Mouse (Mus musculus) liver, postnatal 0 days (tissue): Measurements from ENCODE around the gene Slc37a2. TPM values are rescaled to one million over a fixed set of nuclear protein-coding genes. Genes with fewer than 3 reads are reported as not detected.

Source experiments
- ATAC-seq: fragments of 200-750 bp; cut with Nextera tagmentation; 2 replicates; pipeline ENCODE4 v1.8.0; 2017; ENCODE audit warnings: mild to moderate bottlenecking, moderate library complexity
- DNase-seq: peaks from one replicate; pipeline ENCODE4 v3.0.0-alpha.2; 2016
- H3K27ac ChIP-seq: fragments of 300-500 bp; sonication (generic); 2 replicates; pipeline ENCODE4 v1.5.1; 2014; ENCODE audit warnings: antibody characterized with exemption, moderate library complexity, mild to moderate bottlenecking, low read depth
- H3K27me3 ChIP-seq: fragments of 300-500 bp; sonication (generic); 2 replicates; pipeline ENCODE4 v1.6.1; 2014; ENCODE audit warnings: low read length, control low read depth, mixed read lengths; ENCODE audit not compliant: insufficient read depth
- H3K36me3 ChIP-seq: fragments of 300-500 bp; sonication (generic); replicated peaks from 2 replicates; pipeline ENCODE4 v1.6.1; 2014; ENCODE audit warnings: mild to moderate bottlenecking, control low read depth, low read length, moderate library complexity, mixed read lengths; ENCODE audit not compliant: insufficient read depth
- H3K4me1 ChIP-seq: fragments of 300-500 bp; sonication (generic); 2 replicates; pipeline ENCODE4 v1.6.1; 2014; ENCODE audit warnings: antibody characterized with exemption, mild to moderate bottlenecking, control low read depth; ENCODE audit not compliant: insufficient read depth
- H3K4me2 ChIP-seq: fragments of 300-500 bp; sonication (generic); 2 replicates; pipeline ENCODE4 v1.6.1; 2014; ENCODE audit warnings: low read depth, mild to moderate bottlenecking, low read length, moderate library complexity, mixed read lengths
- H3K4me3 ChIP-seq: fragments of 300-500 bp; sonication (generic); 2 replicates; pipeline ENCODE4 v1.5.1; 2014; ENCODE audit warnings: low read depth, low read length
- H3K9ac ChIP-seq: fragments of 300-500 bp; sonication (generic); replicated peaks from 2 replicates; pipeline ENCODE4 v1.6.1; 2014; ENCODE audit warnings: mild to moderate bottlenecking, moderate library complexity
- H3K9me3 ChIP-seq: fragments of 300-500 bp; sonication (generic); 2 replicates; pipeline ENCODE4 v1.6.1; 2016; ENCODE audit warnings: mild to moderate bottlenecking, control low read depth, low read length, mixed read lengths
- CTCF ChIP-seq: sonication (generic); IDR thresholded peaks from 2 replicates; pipeline ENCODE4 v1.5.1; 2016; ENCODE audit warnings: antibody characterized with exemption, low read depth
- EP300 ChIP-seq: IDR thresholded peaks from 2 replicates; pipeline ENCODE4 v1.6.1; 2016; ENCODE audit warnings: antibody characterized with exemption, low read depth, mild to moderate bottlenecking
- WGBS: fragments of 180-500 bp; shearing (Covaris S2); extraction: QIAGEN DNeasy Blood & Tissue Kit; methylation state at CpG from one replicate; pipeline ENCODE4 v1.1.7; 2014; ENCODE audit not compliant: insufficient replicate concordance; 5-methylcytosine and 5-hydroxymethylcytosine counted together
- polyA plus RNA-seq: library from polyadenylated mRNA; unstranded; fragments of >200 nt; fragmentation: Nextera tagmentation; extraction: Ambion mirVana; gene quantifications from 2 replicates; pipeline ENCODE4 v1.2.1, GENCODE M21; 2015

The Slc37a2 gene
- polyA plus RNA-seq, 1 experiment from 2014 or later: 1.7 TPM

DNA sequence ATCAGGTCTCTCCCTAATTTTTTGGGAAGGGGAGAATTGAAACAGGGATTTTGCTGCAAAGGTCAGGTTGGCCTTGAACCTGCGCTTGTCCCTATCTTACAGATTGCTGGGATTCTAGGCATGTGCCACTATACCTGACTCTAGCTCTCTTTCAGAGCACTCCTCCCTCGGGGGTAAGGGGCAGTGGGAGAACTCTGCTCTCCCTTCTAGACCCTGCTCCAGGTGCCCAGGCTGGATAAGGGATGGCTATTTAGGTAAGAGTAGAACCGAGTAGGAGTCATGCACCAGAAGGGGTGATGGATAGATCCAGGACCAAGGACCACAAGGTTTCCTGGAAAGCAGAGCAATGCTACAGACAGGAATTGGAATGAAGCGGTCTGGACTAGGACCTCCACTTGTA is 75.9 kb downstream of the Slc37a2 start:
- H3K4me3 ChIP-seq: no peak overlapping the region
- no peak overlapping the region for H3K9ac ChIP-seq
- H3K4me2 ChIP-seq: no peak overlapping the region
- no peaks in the 10 kb centered on the region for H3K4me1 ChIP-seq
- no peak for ATAC-seq
- WGBS: 78% methylated on average over 4 of the region's 4 CpGs
- DNase-seq: no peak
- no peak overlapping the region for H3K27ac ChIP-seq
- no peaks in the 10 kb centered on the region for H3K27me3 ChIP-seq
- H3K36me3 ChIP-seq: no peaks in the 10 kb centered on the region
- H3K9me3 ChIP-seq: no peaks in the 10 kb centered on the region
- TF ChIP-seq CTCF (no peak), EP300 (no peak)

DNA sequence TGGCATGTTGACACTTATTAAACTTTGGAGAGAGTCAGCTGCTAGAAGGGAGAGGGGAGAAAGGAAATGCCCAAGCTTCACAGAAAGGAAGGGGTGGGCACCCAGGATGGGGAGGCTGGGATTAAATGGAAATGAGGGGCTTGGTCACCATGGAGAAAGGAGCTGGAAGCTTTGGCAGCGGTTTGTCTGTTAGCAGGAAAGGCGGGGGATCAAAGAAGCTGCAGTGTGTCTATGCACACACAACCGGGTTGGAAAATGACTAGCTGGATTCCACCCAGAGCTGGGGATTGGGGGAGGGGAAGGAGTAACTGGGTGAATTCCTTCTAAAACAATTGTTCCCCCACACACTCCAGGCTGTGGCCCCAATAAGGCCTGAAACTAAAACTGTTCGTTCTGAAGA is 76.6 kb downstream of the Slc37a2 start:
- WGBS: 41% methylated on average over 4 of the region's 4 CpGs
- Histone ChIP-seq H3K4me3 (no peak overlapping the region), H3K4me2 (no peak overlapping the region), H3K9ac (no peak overlapping the region), H3K36me3 (no peaks in the 10 kb centered on the region), H3K9me3 (no peaks in the 10 kb centered on the region), H3K4me1 (no peaks in the 10 kb centered on the region), H3K27ac (no peak overlapping the region), H3K27me3 (no peaks in the 10 kb centered on the region)
- TF ChIP-seq EP300 (no peak), CTCF (no peak)
- no peak for DNase-seq
- ATAC-seq: no peak

Other genes starting within 250 kb of the Slc37a2 start
- gene Pknox2, start 108.3 kb downstream of the Slc37a2 start, polyA plus RNA-seq: 0.18 and 0.27 TPM in 2 replicates
- gene Tmem218, start 47.5 kb downstream of the Slc37a2 start, polyA plus RNA-seq: 2.7 and 3.3 TPM in 2 replicates
- gene Ccdc15, start 92.7 kb upstream of the Slc37a2 start, polyA plus RNA-seq: 2.6 and 2.7 TPM in 2 replicates
- not detected in 2 replicates for gene Hepacam, start 111.6 kb upstream of the Slc37a2 start, polyA plus RNA-seq
- gene Robo4, start 146.2 kb upstream of the Slc37a2 start, polyA plus RNA-seq: 2.5 and 3.5 TPM in 2 replicates
- gene Robo3, start 177.5 kb upstream of the Slc37a2 start, polyA plus RNA-seq: 0.05 and 0.06 TPM in 2 replicates
- gene Msantd2, start 233.6 kb upstream of the Slc37a2 start, polyA plus RNA-seq: 3.0 and 3.3 TPM in 2 replicates